Mouse (Mus musculus) T-helper 1 cell (primary cell): ENCODE results near the gene Pbld1.
"Not testable (repeated sequence)": the region's sequence is repeated elsewhere in the genome, so short reads cannot be mapped to it uniquely, and the experiment has no call there.

Source experiments
- in situ Hi-C: fragments of 300-600 bp; cut with MboI, MseI; formaldehyde crosslinking; loops from one replicate; pipeline ENCODE4 v1.15.1; 2025; ENCODE audit warnings: high pct_unique_total_duplicates

Pbld1 gene

GRCm38 (mm10) chr10:63039867-63040628 lies 19.9 kb upstream of the Pbld1 start:
- in situ Hi-C loops: no loop called here

DNA sequence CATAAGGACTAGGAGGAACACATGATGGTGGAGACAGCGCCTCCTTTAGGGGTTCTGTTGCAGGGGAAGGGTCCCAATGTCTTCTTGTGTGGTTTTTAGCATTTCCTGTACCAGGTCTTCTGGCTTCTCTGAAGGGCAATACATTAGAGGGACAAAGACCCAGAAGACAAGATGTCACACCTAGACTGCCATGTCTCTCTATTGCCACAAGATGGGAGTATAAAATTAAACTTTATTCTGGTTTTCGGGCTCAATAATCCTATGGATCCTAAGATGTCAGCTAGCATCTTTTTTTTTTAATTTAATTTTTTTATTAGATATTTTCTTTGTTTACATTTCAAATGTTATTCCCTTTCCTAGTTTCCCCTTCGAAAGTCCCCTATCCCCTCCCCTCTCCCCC lies 16.8 kb upstream of the Pbld1 start:
- in situ Hi-C loops: no loop called here

- in situ Hi-C loops: no loop called here
Observed at GRCm38 (mm10) chr10:63047751-63048150, 12.2 kb upstream of the Pbld1 start.

DNA sequence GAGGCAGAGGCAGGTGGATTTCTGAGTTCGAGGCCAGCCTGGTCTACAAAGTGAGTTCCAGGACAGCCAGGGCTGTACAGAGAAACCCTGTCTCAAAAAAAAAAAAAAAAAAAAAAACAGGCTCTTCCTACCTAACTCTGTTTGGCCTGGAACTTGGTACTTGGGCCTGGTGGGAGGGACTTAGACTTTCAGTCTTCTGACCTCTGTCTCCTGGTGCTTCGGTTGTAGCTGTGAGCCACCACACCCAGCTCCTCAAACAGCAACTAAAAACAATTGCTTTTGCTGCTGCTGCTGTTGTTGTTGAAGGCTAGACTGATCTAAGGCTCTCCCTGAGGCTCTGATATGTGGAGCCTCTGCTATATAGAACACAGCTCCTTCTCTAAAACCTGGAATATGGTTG lies 10.9 kb upstream of the Pbld1 start:
- in situ Hi-C loops: no loop called here

DNA sequence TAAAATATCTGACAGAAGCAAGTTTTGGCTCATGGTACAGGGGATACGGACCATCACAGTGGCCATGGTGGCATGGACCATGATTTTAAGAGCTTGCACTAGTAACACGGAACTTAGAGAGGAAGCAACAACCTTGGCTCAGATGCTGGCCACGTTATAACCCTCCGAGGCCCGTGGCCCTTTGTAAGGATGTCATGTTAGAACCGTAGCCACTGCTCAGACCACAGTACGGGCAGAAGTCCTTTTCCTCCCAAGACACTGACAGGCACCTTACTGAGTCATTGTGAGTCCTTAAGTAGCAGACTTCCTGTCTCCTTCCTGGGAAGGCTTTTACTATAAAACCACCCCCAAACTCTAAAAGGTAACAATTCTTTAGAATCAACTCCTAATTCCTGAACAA lies 8.7 kb upstream of the Pbld1 start:
- in situ Hi-C loops: no loop called here

DNA sequence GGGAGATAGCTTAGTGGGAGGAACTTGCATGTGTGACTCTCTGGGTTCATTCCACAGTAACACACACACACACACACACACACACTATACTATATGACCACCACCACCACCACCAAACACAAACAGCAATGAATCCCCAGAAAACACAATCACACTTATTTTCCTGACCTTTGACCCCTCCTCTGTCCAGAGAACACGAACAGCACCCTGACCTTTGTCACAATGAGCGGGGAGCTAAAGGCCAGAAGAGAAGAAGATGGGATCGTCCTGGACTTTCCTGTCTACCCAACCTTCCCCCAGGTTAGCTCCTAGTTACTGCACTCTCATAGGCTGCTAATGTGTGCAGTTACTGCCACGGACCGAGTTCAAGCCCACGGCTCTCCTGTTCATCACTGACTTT lies 8.0 kb upstream of the Pbld1 start:
- in situ Hi-C loops: no loop called here

DNA sequence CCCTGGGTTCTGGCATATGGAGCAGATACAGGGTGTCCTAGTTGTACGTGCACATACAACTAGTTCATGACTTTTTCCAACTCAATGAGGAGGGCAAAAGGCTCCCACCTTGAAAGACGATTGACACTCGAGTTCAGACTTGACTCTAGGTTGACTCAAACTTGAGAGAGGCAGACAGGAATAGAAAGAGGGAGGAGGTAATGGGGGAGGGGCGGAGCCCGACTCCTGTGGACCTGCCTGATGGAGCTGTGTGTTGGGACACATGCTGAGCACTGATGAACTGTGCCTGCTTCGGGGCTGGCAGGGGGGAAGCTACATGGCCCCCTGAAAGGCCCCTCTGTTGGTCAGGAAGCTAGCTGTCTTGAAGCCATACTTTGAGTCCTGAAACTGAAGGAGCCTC lies 7.0 kb upstream of the Pbld1 start:
- in situ Hi-C loops: no loop called here

- in situ Hi-C loops: not testable (repeated sequence)
Observed at GRCm38 (mm10) chr10:63054071-63054470, 5.9 kb upstream of the Pbld1 start.

DNA sequence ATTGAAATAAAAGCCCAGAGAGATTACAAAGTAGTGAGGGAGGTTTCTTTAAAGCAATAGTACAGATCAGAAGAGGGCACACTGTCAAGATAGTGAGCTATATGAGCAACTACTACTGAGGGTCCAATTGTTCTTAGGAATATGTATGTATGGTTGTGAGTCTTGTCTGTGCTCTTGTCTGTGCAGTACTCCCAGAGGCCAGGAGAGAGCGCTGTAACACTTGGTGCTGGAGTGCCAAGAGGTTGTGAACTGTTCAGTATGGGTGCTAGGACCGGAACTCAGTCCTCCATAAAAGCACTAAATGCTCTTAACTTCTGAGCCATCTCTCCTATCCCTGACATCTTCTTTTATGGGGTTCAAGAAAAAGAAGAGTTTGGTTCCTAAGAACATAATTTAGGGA lies 5.4 kb upstream of the Pbld1 start:
- in situ Hi-C loops: no loop called here

GRCm38 (mm10) chr10:63056966-63057750 lies 2.8 kb upstream of the Pbld1 start:
- in situ Hi-C loops: no loop called here

GRCm38 (mm10) chr10:63060406-63060805 lies 444 bp downstream of the Pbld1 start:
- in situ Hi-C loops: loop anchor here (5.0 kb wide), 1 partner anchor 72 kb away; no protein-coding TSS in a partner anchor

GRCm38 (mm10) chr10:63061266-63061665 lies 1.3 kb downstream of the Pbld1 start:
- in situ Hi-C loops: loop anchor here (5.0 kb wide), 1 partner anchor 71 kb away; no protein-coding TSS in a partner anchor

GRCm38 (mm10) chr10:63062696-63063095 lies 2.7 kb downstream of the Pbld1 start:
- in situ Hi-C loops: loop anchor here (5.0 kb wide), 1 partner anchor 70 kb away; no protein-coding TSS in a partner anchor

GRCm38 (mm10) chr10:63063365-63063764 lies 3.4 kb downstream of the Pbld1 start:
- in situ Hi-C loops: loop anchor here (5.0 kb wide), 1 partner anchor 69 kb away; no protein-coding TSS in a partner anchor

GRCm38 (mm10) chr10:63064516-63064915 lies 4.6 kb downstream of the Pbld1 start:
- in situ Hi-C loops: loop anchor here (5.0 kb wide), 1 partner anchor 68 kb away; no protein-coding TSS in a partner anchor

DNA sequence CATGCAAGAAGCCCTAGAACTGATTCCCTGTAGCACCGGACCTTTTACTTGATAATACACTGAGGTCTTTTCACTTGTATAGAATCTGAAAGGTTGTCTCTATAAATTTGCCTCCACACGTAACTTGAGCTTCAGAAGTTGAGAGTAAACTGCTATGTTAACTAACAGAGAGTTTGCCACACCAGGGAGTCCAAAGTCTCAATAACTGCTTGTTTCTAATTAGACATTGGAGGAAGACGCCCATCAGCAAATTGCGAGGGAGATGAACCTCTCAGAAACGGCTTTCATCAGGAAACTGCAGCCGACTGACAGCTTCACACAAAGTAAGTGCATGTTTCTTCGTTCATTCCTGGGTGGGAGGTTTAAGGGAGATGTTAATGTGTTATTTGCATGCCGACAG lies 5.6 kb downstream of the Pbld1 start:
- in situ Hi-C loops: no loop called here

GRCm38 (mm10) chr10:63065988-63066387 lies 6.0 kb downstream of the Pbld1 start:
- in situ Hi-C loops: no loop called here

- in situ Hi-C loops: no loop called here
Observed at GRCm38 (mm10) chr10:63086304-63086703, 26.3 kb downstream of the Pbld1 start.

GRCm38 (mm10) chr10:63089103-63089757 lies 29.3 kb downstream of the Pbld1 start:
- in situ Hi-C loops: no loop called here

GRCm38 (mm10) chr10:63089758-63090571 lies 30.0 kb downstream of the Pbld1 start:
- in situ Hi-C loops: no loop called here

GRCm38 (mm10) chr10:63091915-63092314 lies 32.0 kb downstream of the Pbld1 start:
- in situ Hi-C loops: no loop called here
